Mouse (Mus musculus) liver, embryonic 14.5 days (tissue): ENCODE data around the gene Cotl1. TPM values are rescaled to one million over a fixed set of nuclear protein-coding genes. Genes with fewer than 3 reads are reported as not detected.

Experiments
- ATAC-seq: fragments of 200-750 bp; cut with Nextera tagmentation; 2 replicates; pipeline ENCODE4 v1.8.0; 2017; ENCODE audit warnings: moderate number of reproducible peaks, mild to moderate bottlenecking, moderate library complexity; ENCODE audit not compliant: insufficient read depth
- DNase-seq, 3 experiments: peaks; one replicate each; pipeline ENCODE4 v3.0.0-alpha.2; 2012 to 2013; ENCODE audit warnings: low read depth in 3 of 3, low spot score in 3 of 3
- H3K27ac ChIP-seq: fragments of 300-500 bp; sonication (generic); 2 replicates; pipeline ENCODE4 v1.5.1; 2014; ENCODE audit warnings: moderate library complexity, mild to moderate bottlenecking, control low read depth, inconsistent platforms
- H3K27me3 ChIP-seq: fragments of 300-500 bp; sonication (generic); 2 replicates; pipeline ENCODE4 v1.6.1; 2014; ENCODE audit warnings: mild to moderate bottlenecking, low read length, moderate library complexity; ENCODE audit not compliant: control insufficient read depth, insufficient read depth
- H3K36me3 ChIP-seq: fragments of 300-500 bp; sonication (generic); replicated peaks from 2 replicates; pipeline ENCODE4 v1.6.1; 2014; ENCODE audit warnings: low read depth; ENCODE audit not compliant: control insufficient read depth, insufficient read depth
- H3K4me1 ChIP-seq, 2 experiments: fragments of 200-500 bp in 1 of 2; fragments of 300-500 bp in 1 of 2; sonication (generic) in 1 of 2; replicated peaks; 2 replicates each; pipeline ENCODE4 v1.6.1; 2012 to 2014; ENCODE audit warnings: antibody characterized with exemption in 1 of 2, inconsistent platforms in 1 of 2, low read length in 1 of 2; ENCODE audit not compliant: control insufficient read depth in 2 of 2, insufficient read depth in 2 of 2
- H3K4me2 ChIP-seq: fragments of 300-500 bp; sonication (generic); 2 replicates; pipeline ENCODE4 v1.6.1; 2014; ENCODE audit warnings: low read depth, mild to moderate bottlenecking, control low read depth, moderate library complexity
- H3K4me3 ChIP-seq, 2 experiments: fragments of 200-500 bp in 1 of 2; fragments of 300-500 bp in 1 of 2; sonication (generic) in 1 of 2; 2 replicates each; pipeline ENCODE4 v1.5.1; 2012 to 2014; ENCODE audit warnings: low read depth in 2 of 2, low read length in 2 of 2, mild to moderate bottlenecking in 2 of 2, control low read depth in 1 of 2, inconsistent platforms in 1 of 2, moderate library complexity in 1 of 2; ENCODE audit not compliant: insufficient read depth in 1 of 2
- H3K9ac ChIP-seq: fragments of 300-500 bp; sonication (generic); replicated peaks from 2 replicates; pipeline ENCODE4 v1.6.1; 2014; ENCODE audit warnings: mild to moderate bottlenecking, control low read depth, moderate library complexity
- H3K9me3 ChIP-seq: fragments of 300-500 bp; sonication (generic); 2 replicates; pipeline ENCODE4 v1.6.1; 2016; ENCODE audit warnings: low read length, mixed read lengths; ENCODE audit not compliant: control insufficient read depth
- CTCF ChIP-seq: IDR thresholded peaks from 2 replicates; pipeline ENCODE4 v1.5.1; 2016; ENCODE audit warnings: antibody characterized with exemption, low read depth, control low read depth
- EP300 ChIP-seq: IDR thresholded peaks from 2 replicates; pipeline ENCODE4 v1.6.1; 2016; ENCODE audit warnings: antibody characterized with exemption, low read depth
- WGBS: fragments of 180-500 bp; shearing (Covaris S2); extraction: QIAGEN DNeasy Blood & Tissue Kit; methylation state at CpG from one replicate; pipeline ENCODE4 v1.1.7; 2014; ENCODE audit not compliant: insufficient replicate concordance; 5-methylcytosine and 5-hydroxymethylcytosine counted together
- polyA plus RNA-seq, 2 experiments: library from polyadenylated mRNA; depleted of rRNA in 1 of 2; stranded (reverse) in 1 of 2; unstranded in 1 of 2; fragments of >200 nt; fragmentation: Nextera tagmentation in 1 of 2; extraction: Ambion mirVana in 1 of 2; gene quantifications; 2 replicates each; pipeline versions ENCODE4 v1.2.1 to v1.2.3; 2012 to 2014

Cotl1 gene
- polyA plus RNA-seq, 2 experiments: 59.6 to 77.7 TPM

- no peaks in the 10 kb centered on the region for H3K27me3 ChIP-seq
- TF ChIP-seq CTCF (no peak), EP300 (no peak)
- 18% methylated on average over 5 of the region's 5 CpGs for WGBS
- H3K36me3 ChIP-seq: no peaks in the 10 kb centered on the region
- peak overlapping the region; percentile 22 for H3K4me2 ChIP-seq
- no peak for DNase-seq
- ATAC-seq: no peak
- H3K27ac ChIP-seq: no peak overlapping the region
- no peak overlapping the region for H3K4me3 ChIP-seq
- no peaks in the 10 kb centered on the region for H3K9me3 ChIP-seq
- no peak overlapping the region for H3K9ac ChIP-seq
- peaks cover 4 to 47% of the 10 kb centered on the region in 2 experiments for H3K4me1 ChIP-seq
These were observed 13.4 kb downstream of the Cotl1 start for GRCm38 (mm10) chr8:119826982-119827381.

- Histone ChIP-seq H3K4me3 (no peak overlapping the region), H3K9me3 (no peaks in the 10 kb centered on the region), H3K36me3 (no peaks in the 10 kb centered on the region), H3K4me2 (no peak overlapping the region), H3K9ac (no peak overlapping the region), H3K27me3 (no peaks in the 10 kb centered on the region), H3K27ac (no peak overlapping the region), H3K4me1 (peaks cover 4 to 42% of the 10 kb centered on the region in 2 experiments)
- TF ChIP-seq EP300 (no peak), CTCF (no peak)
- DNase-seq (no peak), ATAC-seq (no peak)
- 22% methylated on average over 19 of the region's 19 CpGs for WGBS
These were observed 14.2 kb downstream of the Cotl1 start for GRCm38 (mm10) chr8:119825950-119826730.

DNA sequence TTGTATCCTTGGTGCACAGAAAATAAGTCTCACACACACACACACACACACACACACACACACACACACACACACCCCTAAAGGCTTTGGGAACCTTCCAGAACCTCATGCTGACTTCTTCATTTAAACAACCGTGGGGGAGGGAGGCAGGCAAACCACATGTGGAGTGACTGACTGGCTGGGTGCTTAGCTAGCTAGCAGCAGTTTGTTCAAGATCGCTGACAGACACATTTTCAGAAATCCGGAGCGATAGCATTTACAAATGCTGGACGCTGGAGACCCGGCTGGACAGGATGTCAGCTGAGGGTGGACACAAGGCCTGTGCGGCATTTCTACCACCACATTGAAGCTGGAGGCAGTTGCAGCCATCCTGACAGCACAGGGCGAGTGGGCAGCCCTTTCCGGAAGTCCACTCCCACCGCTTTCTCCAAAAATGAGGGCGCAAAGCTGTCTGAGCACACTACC lies 15.5 kb downstream of the Cotl1 start:
- Histone ChIP-seq H3K27ac (no peak overlapping the region), H3K4me3 (no peak overlapping the region), H3K9me3 (no peaks in the 10 kb centered on the region), H3K4me2 (no peak overlapping the region), H3K4me1 (peaks cover 0 to 35% of the 10 kb centered on the region in 2 experiments; a peak in 3 of 4 replicates), H3K9ac (no peak overlapping the region), H3K36me3 (no peaks in the 10 kb centered on the region), H3K27me3 (no peaks in the 10 kb centered on the region)
- WGBS: 66% methylated on average over 11 of the region's 11 CpGs
- ATAC-seq (peak; percentile 17; the same call in 1 of the 2 replicates), DNase-seq (no peak)
- TF ChIP-seq EP300 (no peak), CTCF (no peak)

GRCm38 (mm10) chr8:119824100-119824499 lies 16.2 kb downstream of the Cotl1 start:
- Histone ChIP-seq H3K9ac (no peak overlapping the region), H3K4me2 (no peak overlapping the region), H3K27me3 (no peaks in the 10 kb centered on the region), H3K9me3 (no peaks in the 10 kb centered on the region), H3K4me1 (peaks cover 0 to 28% of the 10 kb centered on the region in 2 experiments; a peak in 3 of 4 replicates), H3K4me3 (no peak overlapping the region), H3K36me3 (no peaks in the 10 kb centered on the region), H3K27ac (no peak overlapping the region)
- TF ChIP-seq CTCF: no peak
- TF ChIP-seq EP300: no peak
- no peak for ATAC-seq
- 77% methylated on average over 4 of the region's 4 CpGs for WGBS
- no peak for DNase-seq

DNA sequence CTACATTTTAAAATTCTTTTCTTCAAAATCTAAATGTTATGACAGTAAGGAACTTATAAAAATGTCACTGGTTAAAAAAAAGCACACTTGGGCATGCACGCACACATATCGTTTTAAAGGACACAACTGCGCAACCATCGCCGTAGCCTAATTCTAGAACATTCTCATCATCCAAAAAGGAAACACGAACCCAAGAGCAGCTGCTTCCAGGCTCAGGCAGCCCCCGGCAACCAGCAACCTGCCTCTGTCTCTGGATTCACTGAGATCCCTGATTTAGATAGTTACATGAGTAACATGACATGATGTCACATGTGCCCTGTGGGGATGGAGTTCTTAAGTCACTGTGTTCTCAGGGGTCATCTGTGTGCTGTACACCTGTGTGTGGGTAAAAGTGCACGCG lies 17.1 kb downstream of the Cotl1 start:
- H3K4me3 ChIP-seq: no peak overlapping the region
- H3K36me3 ChIP-seq: no peaks in the 10 kb centered on the region
- H3K9ac ChIP-seq: no peak overlapping the region
- no peaks in the 10 kb centered on the region for H3K27me3 ChIP-seq
- peaks cover 0 to 21% of the 10 kb centered on the region in 2 experiments; a peak in 3 of 4 replicates for H3K4me1 ChIP-seq
- ATAC-seq (no peak), DNase-seq (no peak)
- H3K27ac ChIP-seq: no peak overlapping the region
- TF ChIP-seq EP300 (no peak), CTCF (no peak)
- H3K4me2 ChIP-seq: no peak overlapping the region
- 81% methylated on average over 9 of the region's 9 CpGs for WGBS
- no peaks in the 10 kb centered on the region for H3K9me3 ChIP-seq
